Mouse (Mus musculus) hindbrain, postnatal 0 days (tissue): ENCODE results near the gene Eya4. TPM values are rescaled to one million over a fixed set of nuclear protein-coding genes. Genes with fewer than 3 reads are reported as not detected.
A peak's percentile ranks its signal among the peaks of the same experiment; 100 is the strongest.

Experiments
- ATAC-seq: fragments of 200-750 bp; cut with Nextera tagmentation; 2 replicates; pipeline ENCODE4 v1.8.0; 2017; ENCODE audit warnings: mild to moderate bottlenecking, moderate TSS enrichment, moderate library complexity
- DNase-seq: peaks from one replicate; pipeline ENCODE4 v3.0.0-alpha.2; 2015; ENCODE audit warnings: low spot score
- H3K27ac ChIP-seq: fragments of 300-500 bp; sonication (generic); 2 replicates; pipeline ENCODE4 v1.5.1; 2014; ENCODE audit warnings: mild to moderate bottlenecking
- H3K27me3 ChIP-seq: fragments of 300-500 bp; sonication (generic); 2 replicates; pipeline ENCODE4 v1.6.1; 2014; ENCODE audit warnings: low read length, mixed read lengths; ENCODE audit not compliant: insufficient read depth
- H3K36me3 ChIP-seq: fragments of 300-500 bp; sonication (generic); 2 replicates; pipeline ENCODE4 v1.6.1; 2014; ENCODE audit warnings: low read length, mixed read lengths; ENCODE audit not compliant: insufficient read depth
- H3K4me1 ChIP-seq: fragments of 300-500 bp; sonication (generic); 2 replicates; pipeline ENCODE4 v1.6.1; 2014; ENCODE audit warnings: antibody characterized with exemption, low read length, mixed read lengths; ENCODE audit not compliant: insufficient read depth
- H3K4me2 ChIP-seq: fragments of 300-500 bp; sonication (generic); 2 replicates; pipeline ENCODE4 v1.6.1; 2014; ENCODE audit warnings: low read depth, mild to moderate bottlenecking, low read length, moderate library complexity, mixed read lengths
- H3K4me3 ChIP-seq: fragments of 300-500 bp; sonication (generic); 2 replicates; pipeline ENCODE4 v1.5.1; 2014; ENCODE audit warnings: low read length
- H3K9ac ChIP-seq: fragments of 300-500 bp; sonication (generic); replicated peaks from 2 replicates; pipeline ENCODE4 v1.6.1; 2014; ENCODE audit warnings: mild to moderate bottlenecking, low read length, moderate library complexity, mixed read lengths
- H3K9me3 ChIP-seq: fragments of 300-500 bp; sonication (generic); 2 replicates; pipeline ENCODE4 v1.6.1; 2016; ENCODE audit warnings: low read length, mixed read lengths
- CTCF ChIP-seq: IDR thresholded peaks from 2 replicates; pipeline ENCODE4 v1.5.1; 2016; ENCODE audit warnings: antibody characterized with exemption, control low read depth, low read depth
- whole genome bisulfite sequencing: fragments of 180-500 bp; shearing (Covaris S2); extraction: QIAGEN DNeasy Blood & Tissue Kit; methylation state at CpG from one replicate; pipeline ENCODE4 v1.1.7; 2014; 5-methylcytosine and 5-hydroxymethylcytosine counted together
- polyA plus RNA-seq: library from polyadenylated mRNA; unstranded; fragments of >200 nt; fragmentation: Nextera tagmentation; extraction: Ambion mirVana; gene quantifications from 2 replicates; pipeline ENCODE4 v1.2.1, GENCODE M21; 2015
- total RNA-seq: library from RNA; depleted of rRNA; stranded (reverse); fragments of >200 nt; gene quantifications from 2 replicates; pipeline ENCODE4 v1.2.3, GENCODE M21; 2014

Eya4 gene
- total and polyA plus RNA-seq, 2 experiments from 2014 or later, result 0.60 to 1.4 TPM

DNA sequence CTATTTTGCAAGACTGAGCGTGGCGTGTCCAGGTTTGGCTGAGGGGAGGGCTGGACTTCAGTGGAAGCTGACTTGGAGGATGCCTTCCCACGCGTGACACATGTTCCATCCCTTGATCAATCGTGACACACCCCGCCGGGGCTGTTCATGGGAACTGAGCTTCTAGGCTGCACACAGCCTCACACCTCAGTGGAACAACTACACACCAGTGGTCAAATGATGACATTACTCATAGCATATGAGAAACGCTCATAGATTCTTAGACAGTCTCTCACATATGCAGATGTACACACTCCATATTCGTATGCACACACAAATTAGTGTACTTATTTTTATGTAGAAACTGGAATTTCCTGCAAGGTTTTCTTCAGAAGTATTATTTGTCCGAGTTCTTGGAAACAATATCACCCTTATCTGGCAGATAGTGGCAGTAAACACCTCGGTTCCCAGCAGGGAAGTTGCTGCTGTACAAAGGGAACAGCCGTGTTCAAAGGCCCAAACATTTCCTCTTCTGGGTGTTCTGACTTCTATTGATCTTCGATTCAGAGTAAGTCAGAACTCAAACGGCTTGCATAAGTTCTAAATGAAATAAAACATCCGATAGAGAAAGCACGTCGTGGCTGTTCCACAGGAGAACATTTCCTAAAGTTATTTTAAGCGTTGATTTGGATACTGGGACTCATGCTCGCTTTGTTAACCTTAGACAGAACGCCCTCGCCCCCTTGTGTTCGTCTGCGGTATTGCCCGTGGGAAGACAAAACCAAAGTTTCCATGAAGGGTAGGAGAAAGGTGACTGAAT is 269.6 kb downstream of the Eya4 start:
- Histone ChIP-seq H3K4me3 (no peak overlapping the region), H3K4me1 (no peaks in the 10 kb centered on the region), H3K36me3 (no peaks in the 10 kb centered on the region), H3K9ac (no peak overlapping the region), H3K4me2 (peak overlapping the region; percentile 34; the same call in 1 of the 2 replicates), H3K9me3 (no peaks in the 10 kb centered on the region), H3K27me3 (no peaks in the 10 kb centered on the region), H3K27ac (no peak overlapping the region)
- DNase-seq, result peak; percentile 87
- peak; percentile 74 for ATAC-seq
- TF ChIP-seq CTCF, result peak; percentile 99
- 35% methylated on average over 24 of the region's 24 CpGs for WGBS

DNA sequence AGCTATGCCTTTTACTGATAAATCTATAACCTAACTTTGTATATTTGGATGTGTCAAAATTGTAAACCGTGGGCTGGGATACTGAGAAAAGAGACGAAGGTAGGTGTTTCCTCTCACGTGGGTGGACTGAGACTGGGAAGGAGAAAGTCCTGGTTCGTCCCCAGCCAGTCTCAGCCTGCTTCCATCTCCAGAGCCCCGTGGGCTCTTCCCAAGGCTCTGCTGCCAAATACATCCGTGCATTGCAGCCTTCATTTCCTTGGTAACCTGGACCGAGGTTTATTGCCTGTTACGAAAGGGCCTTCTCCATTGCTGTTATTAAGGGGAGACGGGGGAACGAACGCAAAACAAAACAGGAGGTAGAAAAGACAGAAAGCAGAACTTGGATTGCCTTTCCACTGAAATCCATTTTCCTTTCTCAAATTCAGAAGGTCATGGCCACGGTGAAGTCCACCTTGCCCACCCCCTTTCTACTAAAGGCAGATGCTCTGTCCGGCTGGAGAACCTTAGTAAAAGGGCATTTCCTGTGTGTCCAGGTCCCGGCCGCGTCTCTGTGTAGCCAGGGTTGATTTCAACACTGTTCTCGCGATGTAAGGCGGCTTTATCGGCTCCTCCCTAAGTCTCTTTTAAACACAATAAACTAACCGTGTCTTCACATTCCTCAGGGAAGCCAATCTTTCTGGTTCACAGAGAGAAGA is 273.7 kb downstream of the Eya4 start:
- H3K27ac ChIP-seq, result no peak overlapping the region
- peak overlapping the region; percentile 1; the same call in 1 of the 2 replicates for H3K4me3 ChIP-seq
- H3K4me2 ChIP-seq, result peak overlapping the region; percentile 44
- no peak for TF ChIP-seq CTCF
- DNase-seq (no peak), ATAC-seq (no peak)
- H3K9me3 ChIP-seq, result no peaks in the 10 kb centered on the region
- H3K4me1 ChIP-seq, result no peaks in the 10 kb centered on the region
- H3K36me3 ChIP-seq, result no peaks in the 10 kb centered on the region
- 43% methylated on average over 21 of the region's 21 CpGs for WGBS
- no peaks in the 10 kb centered on the region for H3K27me3 ChIP-seq
- no peak overlapping the region for H3K9ac ChIP-seq

DNA sequence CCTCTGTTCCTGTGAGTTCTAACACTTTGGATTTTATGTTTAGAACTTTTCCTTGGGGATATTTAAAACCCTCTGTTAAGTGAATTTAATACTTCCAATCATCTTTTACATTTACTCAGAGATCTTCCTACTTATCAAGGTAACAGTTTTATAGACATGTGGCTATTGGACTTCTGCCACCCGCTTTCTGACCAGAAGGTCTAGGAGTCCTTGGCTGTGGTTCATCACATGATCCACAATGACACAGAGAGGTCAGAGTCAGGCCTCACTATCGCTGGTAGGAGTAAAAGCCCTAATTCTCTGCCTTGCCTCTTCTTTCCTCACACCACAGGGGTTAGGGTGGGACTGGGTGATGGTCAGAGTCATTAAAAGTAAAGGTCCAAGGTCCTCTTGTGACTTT is 277.2 kb downstream of the Eya4 start:
- H3K9me3 ChIP-seq, result no peaks in the 10 kb centered on the region
- no peak for ATAC-seq
- no peak overlapping the region for H3K9ac ChIP-seq
- no peaks in the 10 kb centered on the region for H3K4me1 ChIP-seq
- no peaks in the 10 kb centered on the region for H3K36me3 ChIP-seq
- 70% methylated on average over 2 of the region's 2 CpGs for WGBS
- no peak overlapping the region for H3K4me2 ChIP-seq
- DNase-seq, result no peak
- H3K27me3 ChIP-seq, result no peaks in the 10 kb centered on the region
- no peak overlapping the region for H3K4me3 ChIP-seq
- H3K27ac ChIP-seq, result no peak overlapping the region
- no peak for TF ChIP-seq CTCF

GRCm38 (mm10) chr10:23063637-23064036 is 286.9 kb downstream of the Eya4 start:
- no peak for DNase-seq
- Histone ChIP-seq H3K9ac (no peak overlapping the region), H3K4me3 (no peak overlapping the region), H3K4me1 (no peaks in the 10 kb centered on the region), H3K9me3 (no peaks in the 10 kb centered on the region), H3K36me3 (no peaks in the 10 kb centered on the region), H3K27me3 (no peaks in the 10 kb centered on the region), H3K27ac (no peak overlapping the region), H3K4me2 (no peak overlapping the region)
- no peak for TF ChIP-seq CTCF
- WGBS, result 54% methylated on average over 6 of the region's 6 CpGs
- ATAC-seq, result no peak

- Histone ChIP-seq H3K27ac (no peak overlapping the region), H3K4me1 (no peaks in the 10 kb centered on the region), H3K27me3 (no peaks in the 10 kb centered on the region), H3K4me3 (no peak overlapping the region), H3K9me3 (no peaks in the 10 kb centered on the region), H3K36me3 (no peaks in the 10 kb centered on the region), H3K4me2 (no peak overlapping the region), H3K9ac (no peak overlapping the region)
- WGBS, result 87% methylated on average over 5 of the region's 5 CpGs
- TF ChIP-seq CTCF, result no peak
- DNase-seq (no peak), ATAC-seq (no peak)
Observed at GRCm38 (mm10) chr10:23062719-23063118, 287.9 kb downstream of the Eya4 start.

DNA sequence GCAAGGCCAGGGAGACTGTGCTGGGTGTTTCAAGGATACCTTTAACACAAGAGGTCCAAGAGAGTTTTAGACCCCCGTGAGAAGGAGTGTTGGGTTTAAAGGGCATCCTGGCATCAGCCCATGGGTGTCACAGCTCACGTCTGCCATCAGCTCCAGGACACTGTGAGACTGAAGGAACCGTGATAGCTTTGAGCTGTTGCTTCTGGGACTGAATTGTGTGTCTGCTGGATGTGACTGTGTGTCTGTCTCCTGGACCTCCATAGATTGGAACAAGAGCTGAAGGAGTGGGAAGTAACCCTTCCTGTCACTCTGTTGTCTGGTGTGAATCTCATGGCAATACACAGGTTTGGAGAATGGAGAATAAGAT is 289.9 kb downstream of the Eya4 start:
- WGBS, result 73% methylated on average over 3 of the region's 3 CpGs
- TF ChIP-seq CTCF, result no peak
- no peak for DNase-seq
- no peaks in the 10 kb centered on the region for H3K4me1 ChIP-seq
- no peak overlapping the region for H3K27ac ChIP-seq
- ATAC-seq, result no peak
- no peaks in the 10 kb centered on the region for H3K27me3 ChIP-seq
- H3K9ac ChIP-seq, result no peak overlapping the region
- H3K9me3 ChIP-seq, result no peaks in the 10 kb centered on the region
- no peak overlapping the region for H3K4me2 ChIP-seq
- H3K36me3 ChIP-seq, result no peaks in the 10 kb centered on the region
- no peak overlapping the region for H3K4me3 ChIP-seq
